Mouse (Mus musculus) mouse embryonic stem cell (cell line): ENCODE measurements around the gene Tmco3.

Source experiments
- in situ Hi-C, 2 experiments: fragments of 300-500 bp; cut with MboI; formaldehyde crosslinking; loops; 1 replicate in 1 of 2; 3 replicates in 1 of 2; pipeline ENCODE4 v1.14.3; 2019 to 2020; ENCODE audit warnings: low sequenced_read_pairs in 2 of 2, low pct_unique_long_range_greater_than_20kb in 1 of 2, mixed read lengths in 1 of 2; ENCODE audit not compliant: unreplicated experiment in 1 of 2

Gene Tmco3

GRCm38 (mm10) chr8:13287692-13288623, at the start of gene Tmco3, which contains the start of gene Dcun1d2:
Tmco3 (plus strand) TSS chr8:13288190.
Dcun1d2 (minus strand) TSS chr8:13288131.
- in situ Hi-C loops = no loop called here

- in situ Hi-C loops = no loop called here
These were observed 47.9 kb upstream of the Tmco3 start for GRCm38 (mm10) chr8:13240055-13240454.

DNA sequence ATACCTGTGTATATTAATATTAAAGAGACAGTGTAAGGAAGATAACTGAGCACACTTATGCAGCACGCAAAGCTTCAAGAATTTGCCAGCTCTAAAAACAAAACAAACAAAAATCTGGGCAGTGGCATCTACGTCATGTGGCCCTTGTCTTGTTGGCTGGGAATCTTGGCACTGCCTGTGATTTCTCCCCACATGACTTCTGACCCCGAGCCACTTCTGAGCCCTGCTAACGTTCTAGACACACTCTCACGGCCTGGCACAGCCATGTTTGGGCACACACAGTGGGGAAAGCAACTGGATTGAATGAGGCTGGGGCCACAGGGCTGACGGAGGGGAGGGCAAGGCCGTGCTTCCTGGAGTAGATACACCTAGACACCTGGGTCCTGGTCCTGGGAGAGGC, 47.3 kb upstream of the Tmco3 start:
- in situ Hi-C loops = no loop called here

GRCm38 (mm10) chr8:13242985-13243870, 44.8 kb upstream of the Tmco3 start:
- in situ Hi-C loops = no loop called here

GRCm38 (mm10) chr8:13244343-13244880, 43.6 kb upstream of the Tmco3 start:
- in situ Hi-C loops = no loop called here

DNA sequence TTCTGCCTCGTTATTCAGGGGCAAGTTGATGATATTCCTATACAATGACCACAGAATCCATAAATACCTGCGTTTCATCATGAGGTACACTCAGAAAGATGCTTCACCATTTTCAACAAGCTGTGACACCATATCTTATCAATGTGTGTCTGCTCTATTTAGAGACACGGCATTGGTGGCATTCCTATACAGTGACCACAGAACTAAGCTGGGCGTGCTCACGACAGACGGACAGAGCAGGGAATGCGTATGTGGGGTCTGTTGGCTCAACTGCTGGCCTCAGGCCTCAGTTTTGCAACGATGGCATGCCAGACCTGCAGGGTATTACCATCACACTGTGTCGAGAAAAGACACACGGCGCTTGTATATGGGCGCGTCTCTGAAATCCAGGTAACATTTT, 35.2 kb upstream of the Tmco3 start:
- in situ Hi-C loops = no loop called here

GRCm38 (mm10) chr8:13253413-13253812, 34.6 kb upstream of the Tmco3 start:
- in situ Hi-C loops = no loop called here

DNA sequence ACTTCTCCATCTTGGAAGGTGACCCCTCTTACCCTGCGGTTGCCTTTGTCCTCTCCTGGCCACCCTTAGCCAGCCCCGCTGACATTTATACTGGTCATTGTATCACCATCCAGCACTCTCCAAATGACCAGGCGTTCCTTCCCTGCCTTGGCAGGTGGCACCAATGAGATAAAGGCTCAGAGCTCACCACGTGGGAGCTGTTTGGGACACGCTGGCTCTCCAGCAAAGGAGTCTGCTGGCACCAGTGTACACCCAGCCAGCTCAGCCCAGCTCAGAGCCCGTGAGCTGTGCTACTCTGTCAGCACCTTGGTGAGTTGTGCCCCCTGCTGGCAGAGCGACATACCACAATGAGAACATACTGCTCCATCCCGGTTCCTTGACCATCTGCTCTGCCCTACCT, 34.0 kb upstream of the Tmco3 start, which contains the start of gene Adprhl1:
TSS of gene Adprhl1 (minus strand) at position 144 of the 400 bp plus-strand sequence.
- in situ Hi-C loops = no loop called here

GRCm38 (mm10) chr8:13263376-13263775, 24.6 kb upstream of the Tmco3 start:
- in situ Hi-C loops = no loop called here

GRCm38 (mm10) chr8:13267566-13267965, 20.4 kb upstream of the Tmco3 start:
- in situ Hi-C loops = no loop called here

DNA sequence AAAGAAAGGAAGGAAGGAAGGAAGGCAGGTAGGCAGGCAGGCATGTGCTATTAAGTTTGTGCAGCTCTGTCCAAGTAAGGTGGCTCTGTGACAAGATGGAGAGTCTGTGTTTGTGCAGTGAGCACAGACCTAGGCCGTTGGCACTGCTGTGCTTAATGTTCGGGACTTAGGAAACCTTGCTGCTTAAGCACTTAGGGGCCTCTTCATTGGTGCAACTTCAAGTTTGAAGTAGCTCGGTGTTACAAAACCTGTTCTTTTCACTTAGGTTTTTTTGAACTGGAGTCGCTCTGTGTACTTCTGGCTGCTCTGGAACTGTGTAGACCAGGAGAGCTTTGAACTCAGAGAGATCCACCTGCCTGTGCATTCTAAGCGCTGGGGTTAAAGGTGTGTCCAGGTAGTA, 15.2 kb upstream of the Tmco3 start:
- in situ Hi-C loops = no loop called here

DNA sequence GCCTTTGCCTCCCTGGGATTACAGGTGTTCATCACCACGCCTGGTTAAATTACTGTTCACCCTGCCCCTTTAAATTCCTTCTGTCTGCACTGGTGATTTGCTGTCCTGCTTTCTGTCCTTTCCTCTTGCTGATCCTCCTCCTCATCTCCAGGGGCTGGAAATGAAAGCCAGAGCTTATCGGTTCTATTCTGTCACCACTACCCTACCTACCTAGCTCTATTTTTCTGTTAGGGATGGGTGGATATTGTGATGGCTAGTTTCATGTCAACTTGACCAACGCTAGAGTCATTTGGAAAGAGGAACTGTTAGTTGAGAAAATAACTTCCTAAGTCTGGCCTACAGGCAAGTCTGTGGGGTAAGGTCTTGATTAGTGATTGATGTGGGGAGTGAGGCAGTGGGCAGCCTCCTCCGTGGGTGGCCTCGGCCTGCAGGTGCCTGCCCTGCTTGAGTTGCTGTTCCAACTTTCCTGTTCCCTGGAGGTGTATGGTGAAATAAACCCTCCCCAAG, 11.0 kb upstream of the Tmco3 start:
- in situ Hi-C loops = no loop called here

GRCm38 (mm10) chr8:13283200-13283599, 4.8 kb upstream of the Tmco3 start:
- in situ Hi-C loops = no loop called here

- in situ Hi-C loops = no loop called here
These were observed 692 bp upstream of the Tmco3 start for GRCm38 (mm10) chr8:13287304-13287691.

- in situ Hi-C loops = no loop called here
These were observed 656 bp downstream of the Tmco3 start for GRCm38 (mm10) chr8:13288646-13289045.

DNA sequence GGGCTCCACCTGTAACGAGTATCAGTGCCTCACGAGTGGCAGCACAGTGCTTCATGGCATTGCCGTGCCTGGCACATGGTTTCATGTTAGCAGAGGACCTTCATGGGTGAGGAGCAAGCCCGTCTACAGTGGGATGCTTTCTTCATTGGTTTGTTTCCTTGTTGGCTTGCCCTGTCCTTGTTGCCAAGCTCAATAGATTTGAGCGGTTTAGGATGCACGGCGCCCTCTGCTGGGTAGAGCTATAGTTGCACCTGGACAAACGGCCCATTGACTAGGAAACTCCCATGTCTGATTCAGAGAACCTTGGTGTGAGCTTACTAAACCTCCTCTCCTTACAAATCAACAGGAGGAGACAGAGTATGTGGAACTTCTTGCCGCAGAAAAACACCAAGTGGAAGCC, 4.4 kb downstream of the Tmco3 start:
- in situ Hi-C loops = no loop called here

DNA sequence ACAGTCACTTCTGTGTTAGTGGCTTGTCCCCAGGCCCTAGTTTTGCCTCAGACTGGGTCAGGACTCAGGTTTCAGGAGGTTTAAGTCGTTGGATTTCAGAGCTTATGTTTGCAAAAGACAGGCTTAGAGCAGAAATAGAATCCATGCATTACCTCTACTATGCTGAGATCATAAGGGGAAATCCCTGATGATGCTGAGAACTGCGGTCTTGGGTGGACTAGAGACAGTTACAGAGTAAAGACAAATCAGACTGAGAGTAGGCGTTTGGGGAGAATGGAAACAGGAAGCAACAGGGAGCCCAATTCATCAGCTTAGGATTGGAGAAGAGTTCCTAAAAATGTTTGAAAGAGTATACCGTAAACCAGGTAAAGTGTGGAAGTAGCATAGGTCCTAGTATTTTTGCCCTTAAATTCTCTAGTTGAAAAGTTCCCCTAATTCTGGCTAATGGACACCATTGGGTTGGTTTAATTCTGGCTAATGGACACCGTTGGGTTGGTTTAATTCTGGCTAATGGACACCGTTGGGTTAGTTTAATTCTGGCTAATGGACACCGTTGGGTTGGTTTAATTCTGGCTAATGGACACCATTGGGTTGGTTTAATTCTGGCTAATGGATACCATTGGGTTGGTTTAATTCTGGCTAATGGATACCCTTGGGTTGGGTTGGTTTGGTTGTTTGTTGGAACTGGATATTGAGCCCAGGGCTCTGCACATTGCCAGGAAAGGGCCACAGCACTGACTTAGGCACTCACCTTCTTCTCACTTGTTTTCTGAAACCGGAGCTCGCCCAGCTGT, 5.9 kb downstream of the Tmco3 start:
- in situ Hi-C loops = no loop called here

- in situ Hi-C loops = no loop called here
These were observed 11.6 kb downstream of the Tmco3 start for GRCm38 (mm10) chr8:13299571-13299970.
